Mouse (Mus musculus): Measurements from ENCODE around the gene Alkbh8. TPM values are rescaled to one million over a fixed set of nuclear protein-coding genes. Genes with fewer than 3 reads are reported as not detected.
"Not testable (repeated sequence)": the region's sequence is repeated elsewhere in the genome, so short reads cannot be mapped to it uniquely, and the experiment has no call there.

The Alkbh8 gene
- 14.0 and 20.8 TPM in 2 replicates for polyA plus RNA-seq (2012; rRNA removed)

- TF ChIP-seq POLR2A (IDR thresholded peaks at IDR 0.05; ENCODE audit: borderline replicate concordance, extremely low read depth, insufficient read depth, insufficient read length, poor library complexity, severe bottlenecking) (no peak), CTCF (IDR thresholded peaks at IDR 0.05; ENCODE audit: borderline replicate concordance, extremely low read depth, insufficient read depth, insufficient read length) (peak; percentile 22; the same call in 1 of the 2 replicates)
- peak; percentile 96 for DNase-seq (ENCODE audit: low read depth)
These were observed at the start of gene Alkbh8 for GRCm38 (mm10) chr9:3334962-3335767. Alkbh8 (plus strand) TSS chr9:3335140.

GRCm38 (mm10) chr9:3309292-3309836 lies 25.6 kb upstream of the Alkbh8 start:
- DNase-seq (ENCODE audit: low read depth): no peak
- TF ChIP-seq CTCF (IDR thresholded peaks at IDR 0.05; ENCODE audit: borderline replicate concordance, extremely low read depth, insufficient read depth, insufficient read length) (no peak), POLR2A (IDR thresholded peaks at IDR 0.05; ENCODE audit: borderline replicate concordance, extremely low read depth, insufficient read depth, insufficient read length, poor library complexity, severe bottlenecking) (no peak)

GRCm38 (mm10) chr9:3310016-3310415 lies 24.9 kb upstream of the Alkbh8 start:
- TF ChIP-seq CTCF (IDR thresholded peaks at IDR 0.05; ENCODE audit: borderline replicate concordance, extremely low read depth, insufficient read depth, insufficient read length) (no peak), POLR2A (IDR thresholded peaks at IDR 0.05; ENCODE audit: borderline replicate concordance, extremely low read depth, insufficient read depth, insufficient read length, poor library complexity, severe bottlenecking) (no peak)

GRCm38 (mm10) chr9:3327342-3328053 lies 7.4 kb upstream of the Alkbh8 start:
- DNase-seq (ENCODE audit: low read depth): not testable (repeated sequence)

More at GRCm38 (mm10) chr9:3310016-3310415, 24.9 kb upstream of the Alkbh8 start:
- no peak for DNase-seq (ENCODE audit: low read depth)

GRCm38 (mm10) chr9:3328054-3328595 lies 6.8 kb upstream of the Alkbh8 start:
- TF ChIP-seq POLR2A (IDR thresholded peaks at IDR 0.05; ENCODE audit: borderline replicate concordance, extremely low read depth, insufficient read depth, insufficient read length, poor library complexity, severe bottlenecking) (no peak), CTCF (IDR thresholded peaks at IDR 0.05; ENCODE audit: borderline replicate concordance, extremely low read depth, insufficient read depth, insufficient read length) (no peak)
- no peak for DNase-seq (ENCODE audit: low read depth)

- TF ChIP-seq POLR2A (IDR thresholded peaks at IDR 0.05; ENCODE audit: borderline replicate concordance, extremely low read depth, insufficient read depth, insufficient read length, poor library complexity, severe bottlenecking) (no peak), CTCF (IDR thresholded peaks at IDR 0.05; ENCODE audit: borderline replicate concordance, extremely low read depth, insufficient read depth, insufficient read length) (no peak)
- DNase-seq (ENCODE audit: low read depth): no peak
These were observed 4.6 kb upstream of the Alkbh8 start for GRCm38 (mm10) chr9:3330319-3330718.

- TF ChIP-seq POLR2A (IDR thresholded peaks at IDR 0.05; ENCODE audit: borderline replicate concordance, extremely low read depth, insufficient read depth, insufficient read length, poor library complexity, severe bottlenecking): no peak
- TF ChIP-seq CTCF (IDR thresholded peaks at IDR 0.05; ENCODE audit: borderline replicate concordance, extremely low read depth, insufficient read depth, insufficient read length): no peak
- DNase-seq (ENCODE audit: low read depth): no peak
These were observed 4.1 kb upstream of the Alkbh8 start for GRCm38 (mm10) chr9:3330737-3331384.

- no peak for DNase-seq (ENCODE audit: low read depth)
- TF ChIP-seq CTCF (IDR thresholded peaks at IDR 0.05; ENCODE audit: borderline replicate concordance, extremely low read depth, insufficient read depth, insufficient read length): no peak
- TF ChIP-seq POLR2A (IDR thresholded peaks at IDR 0.05; ENCODE audit: borderline replicate concordance, extremely low read depth, insufficient read depth, insufficient read length, poor library complexity, severe bottlenecking): no peak
These were observed 1.7 kb downstream of the Alkbh8 start for GRCm38 (mm10) chr9:3336661-3337060.

- DNase-seq (ENCODE audit: low read depth): no peak
- TF ChIP-seq CTCF (IDR thresholded peaks at IDR 0.05; ENCODE audit: borderline replicate concordance, extremely low read depth, insufficient read depth, insufficient read length) (no peak), POLR2A (IDR thresholded peaks at IDR 0.05; ENCODE audit: borderline replicate concordance, extremely low read depth, insufficient read depth, insufficient read length, poor library complexity, severe bottlenecking) (no peak)
These were observed 10.2 kb downstream of the Alkbh8 start for GRCm38 (mm10) chr9:3345136-3345535.

- no peak for DNase-seq (ENCODE audit: low read depth)
These were observed 11.0 kb downstream of the Alkbh8 start for GRCm38 (mm10) chr9:3345967-3346366.

GRCm38 (mm10) chr9:3350056-3350455 lies 15.1 kb downstream of the Alkbh8 start:
- no peak for TF ChIP-seq POLR2A (IDR thresholded peaks at IDR 0.05; ENCODE audit: borderline replicate concordance, extremely low read depth, insufficient read depth, insufficient read length, poor library complexity, severe bottlenecking)
- TF ChIP-seq CTCF (IDR thresholded peaks at IDR 0.05; ENCODE audit: borderline replicate concordance, extremely low read depth, insufficient read depth, insufficient read length): no peak
- no peak for DNase-seq (ENCODE audit: low read depth)

More at GRCm38 (mm10) chr9:3345967-3346366, 11.0 kb downstream of the Alkbh8 start:
- TF ChIP-seq CTCF (IDR thresholded peaks at IDR 0.05; ENCODE audit: borderline replicate concordance, extremely low read depth, insufficient read depth, insufficient read length): no peak
- TF ChIP-seq POLR2A (IDR thresholded peaks at IDR 0.05; ENCODE audit: borderline replicate concordance, extremely low read depth, insufficient read depth, insufficient read length, poor library complexity, severe bottlenecking): no peak

GRCm38 (mm10) chr9:3376323-3376722 lies 41.4 kb downstream of the Alkbh8 start:
- not testable (repeated sequence) for DNase-seq (ENCODE audit: low read depth)
